Mouse (Mus musculus): ENCODE results near the gene Rab3b.

Gene Rab3b

DNA sequence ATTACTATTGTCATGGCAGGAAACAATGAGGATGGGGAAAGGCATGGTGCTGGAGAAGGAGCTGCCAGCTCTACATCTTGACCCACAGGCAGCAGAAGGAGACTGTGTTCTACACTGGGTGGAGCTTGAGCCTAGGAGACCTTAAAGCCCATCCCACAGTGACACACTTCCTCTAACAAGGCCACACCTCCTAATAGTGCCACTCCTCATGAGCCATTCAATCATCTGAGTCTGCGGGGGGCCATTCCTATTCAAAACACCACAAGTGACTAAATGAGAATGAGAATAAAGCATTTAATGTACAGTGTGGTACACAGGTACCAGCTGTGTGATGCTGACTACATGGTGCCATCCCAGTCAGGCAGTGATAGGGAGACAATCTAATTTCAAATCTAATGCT lies 71.3 kb downstream of the Rab3b start:
- no peak for DNase-seq (ENCODE audit: low read depth, low spot score)

DNA sequence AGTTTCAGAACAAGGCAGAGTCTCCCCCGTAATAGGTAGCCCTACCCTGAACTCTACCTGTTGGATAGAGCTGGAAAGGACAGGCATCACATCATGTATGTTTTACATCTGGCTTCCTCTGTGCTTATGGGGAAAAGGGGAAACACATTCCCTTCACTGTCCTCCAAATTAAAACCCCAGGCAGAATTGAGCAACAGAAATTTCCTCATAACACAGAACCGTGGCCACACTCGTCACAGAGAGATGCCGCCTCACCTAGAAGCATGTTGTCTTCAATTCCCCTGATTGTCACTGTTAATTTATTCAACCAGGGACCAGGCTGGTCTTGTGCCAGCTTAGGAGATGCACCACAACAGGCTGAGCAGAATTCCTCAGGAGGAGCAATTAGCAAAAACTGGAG lies 72.8 kb downstream of the Rab3b start:
- DNase-seq (ENCODE audit: low read depth, low spot score), result no peak

DNA sequence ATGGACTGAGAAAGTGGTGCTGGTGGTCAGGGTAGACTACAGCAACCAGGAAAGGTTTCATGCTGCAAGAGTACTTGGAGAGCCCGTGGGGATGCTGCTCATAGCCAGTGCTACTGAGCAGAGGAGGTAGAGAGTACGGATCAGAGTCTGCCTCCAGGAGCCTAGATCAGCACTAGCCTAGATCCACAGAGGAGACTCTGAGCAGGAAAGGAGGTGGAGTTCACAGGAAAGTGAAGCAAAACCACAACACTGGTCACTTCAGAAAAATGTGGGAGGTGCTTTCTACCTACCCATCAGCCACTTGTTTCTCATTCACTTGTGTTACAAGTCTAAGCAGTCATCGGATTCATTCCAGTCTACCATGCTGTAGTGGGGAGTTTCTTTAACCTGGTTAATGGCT lies 80.8 kb downstream of the Rab3b start:
- no peak for DNase-seq (ENCODE audit: low read depth, low spot score)

- DNase-seq (ENCODE audit: low read depth, low spot score), result no peak
These were observed 82.0 kb downstream of the Rab3b start for GRCm38 (mm10) chr4:108960619-108961460.

DNA sequence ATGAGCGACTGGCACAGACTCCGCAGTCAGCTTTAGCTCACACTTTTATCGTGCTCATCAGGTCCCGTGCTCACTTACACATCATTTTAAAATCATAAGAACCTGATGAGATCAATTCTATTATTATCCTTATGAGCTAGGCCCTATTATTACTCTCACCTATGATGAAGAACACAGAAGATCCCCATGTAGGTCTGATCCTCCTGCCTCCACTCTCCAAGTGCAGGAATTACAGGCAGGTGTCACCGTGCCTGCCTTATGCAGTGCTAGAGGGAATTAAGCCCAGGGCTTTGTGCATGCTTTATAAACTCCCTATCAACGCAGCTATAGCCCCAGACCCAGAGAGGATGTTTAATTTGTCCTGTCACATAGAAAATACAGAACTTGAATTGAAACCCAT lies 84.2 kb downstream of the Rab3b start:
- no peak for DNase-seq (ENCODE audit: low read depth, low spot score)

GRCm38 (mm10) chr4:108969517-108969916 lies 90.7 kb downstream of the Rab3b start:
- no peak for DNase-seq (ENCODE audit: low read depth, low spot score)

DNA sequence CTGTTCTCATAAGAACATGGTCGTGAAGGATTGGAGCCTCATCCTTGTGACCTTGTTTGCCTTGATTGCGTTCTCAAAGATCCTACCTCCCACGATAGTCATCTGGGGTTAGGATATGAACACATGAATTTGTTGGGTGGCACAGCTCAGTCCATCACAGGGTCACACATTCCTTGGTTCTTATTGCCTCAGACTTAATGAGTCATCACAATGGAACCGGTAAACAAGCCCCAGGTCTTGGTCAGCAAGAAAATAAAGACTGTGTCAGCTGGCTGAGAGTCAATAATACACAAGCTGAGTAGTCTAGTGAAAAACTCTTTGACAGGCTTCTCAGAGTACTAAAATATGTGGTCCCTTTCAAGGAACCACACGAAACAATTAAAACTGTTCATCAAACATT lies 92.2 kb downstream of the Rab3b start:
- no peak for DNase-seq (ENCODE audit: low read depth, low spot score)

DNA sequence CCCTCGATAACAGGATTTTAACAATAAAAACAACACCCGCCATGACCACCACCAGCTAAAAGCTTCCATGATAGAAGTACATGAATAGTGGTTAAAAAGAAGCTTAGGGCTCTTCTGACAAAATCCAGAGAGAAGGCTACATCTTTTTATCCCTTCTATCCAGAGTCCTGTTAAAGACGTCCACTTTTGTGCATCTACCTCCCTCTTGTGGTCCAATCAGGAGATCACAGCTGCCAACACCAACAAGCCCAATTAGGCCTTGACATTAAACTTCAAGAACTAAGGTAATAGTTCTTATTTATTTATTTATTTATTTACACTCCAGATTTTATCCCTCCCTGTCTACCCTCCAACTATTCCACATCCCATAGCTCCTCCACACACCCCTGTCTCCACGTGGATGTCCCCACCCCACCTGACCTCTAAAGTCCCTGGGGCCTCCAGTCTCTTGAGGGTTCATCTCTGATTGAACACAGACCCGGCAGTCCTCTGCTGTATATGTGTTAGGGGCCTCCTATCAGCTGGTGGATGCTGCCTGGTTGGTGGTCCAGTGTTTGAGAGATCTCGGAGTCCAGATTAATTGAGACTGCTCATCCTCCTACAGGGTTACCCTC lies 97.7 kb downstream of the Rab3b start:
- peak; percentile 54 for DNase-seq (ENCODE audit: low read depth, low spot score)

GRCm38 (mm10) chr4:108986833-108987472 lies 108.1 kb downstream of the Rab3b start:
- DNase-seq (ENCODE audit: low read depth, low spot score), result no peak

DNA sequence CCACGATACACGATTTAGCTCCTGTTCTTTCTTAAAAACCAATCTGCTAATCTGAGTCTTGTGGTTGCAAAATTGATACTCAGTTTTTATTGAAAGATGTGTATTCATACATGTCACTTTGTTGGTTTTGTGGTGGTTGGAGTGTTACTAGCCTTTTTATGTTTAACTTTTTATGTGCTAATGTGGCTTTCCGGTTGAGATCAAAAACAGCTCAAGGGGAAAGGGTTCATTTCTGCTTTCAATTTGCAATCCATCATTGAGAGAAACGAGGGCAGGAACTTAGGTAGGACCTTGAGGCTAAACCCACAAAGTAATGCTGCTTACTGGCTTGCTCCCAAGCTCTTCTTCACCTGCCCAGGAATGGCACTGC lies 108.6 kb downstream of the Rab3b start:
- no peak for DNase-seq (ENCODE audit: low read depth, low spot score)

DNA sequence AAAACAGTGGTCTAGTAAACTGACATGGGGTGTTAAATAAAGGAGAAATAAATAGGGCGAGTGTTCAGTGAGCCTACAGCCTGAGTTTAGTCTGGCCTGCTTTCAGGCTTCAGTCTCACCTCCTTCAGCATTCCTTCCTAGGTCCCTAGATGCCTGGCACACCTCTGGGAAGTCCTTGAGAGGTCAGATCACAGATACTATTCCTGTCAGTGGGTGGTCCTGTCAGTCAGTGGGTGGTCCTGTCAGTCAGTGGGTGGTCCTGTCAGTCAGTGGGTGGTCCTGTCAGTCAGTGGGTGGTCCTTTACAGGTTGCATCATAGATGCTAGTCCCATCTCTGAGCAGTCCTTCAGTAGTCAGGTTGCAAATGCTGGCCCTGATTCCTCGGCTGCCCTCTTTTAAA lies 110.6 kb downstream of the Rab3b start:
- DNase-seq (ENCODE audit: low read depth, low spot score), result no peak

GRCm38 (mm10) chr4:108990032-108990431 lies 111.2 kb downstream of the Rab3b start:
- no peak for DNase-seq (ENCODE audit: low read depth, low spot score)

GRCm38 (mm10) chr4:108990571-108990970 lies 111.7 kb downstream of the Rab3b start:
- DNase-seq (ENCODE audit: low read depth, low spot score), result no peak

GRCm38 (mm10) chr4:108991811-108992210 lies 112.9 kb downstream of the Rab3b start:
- DNase-seq (ENCODE audit: low read depth, low spot score), result no peak

All from retina, postnatal 7 days (tissue).